Mouse (Mus musculus) hematopoietic stem cell, adult 5-6 weeks (primary cell): ENCODE results near the gene Foxo6. TPM values are rescaled to one million over a fixed set of nuclear protein-coding genes. Genes with fewer than 3 reads are reported as not detected.
A peak's percentile ranks its signal among the peaks of the same experiment; 100 is the strongest.

Source experiments
- ATAC-seq, 2 experiments: fragments of 125-278 bp in 1 of 2; replicated peaks in 1 of 2; 2 replicates each; pipeline ENCODE4 v1.8.0; 2016 to 2017; ENCODE audit warnings: inconsistent platforms in 2 of 2, mild to moderate bottlenecking in 2 of 2, moderate number of reproducible peaks in 2 of 2, low read depth in 1 of 2, moderate TSS enrichment in 1 of 2; ENCODE audit not compliant: low FRiP score in 2 of 2, poor library complexity in 2 of 2, severe bottlenecking in 2 of 2, insufficient read depth in 1 of 2, low TSS enrichment in 1 of 2
- total RNA-seq: library from RNA; stranded (forward); fragments of 172-1452, 232-1000 nt; gene quantifications from 2 replicates; pipeline ENCODE4 v1.2.3, GENCODE M21; 2017

Foxo6 gene
- total RNA-seq, 1 experiment from 2014 or later, result not detected

DNA sequence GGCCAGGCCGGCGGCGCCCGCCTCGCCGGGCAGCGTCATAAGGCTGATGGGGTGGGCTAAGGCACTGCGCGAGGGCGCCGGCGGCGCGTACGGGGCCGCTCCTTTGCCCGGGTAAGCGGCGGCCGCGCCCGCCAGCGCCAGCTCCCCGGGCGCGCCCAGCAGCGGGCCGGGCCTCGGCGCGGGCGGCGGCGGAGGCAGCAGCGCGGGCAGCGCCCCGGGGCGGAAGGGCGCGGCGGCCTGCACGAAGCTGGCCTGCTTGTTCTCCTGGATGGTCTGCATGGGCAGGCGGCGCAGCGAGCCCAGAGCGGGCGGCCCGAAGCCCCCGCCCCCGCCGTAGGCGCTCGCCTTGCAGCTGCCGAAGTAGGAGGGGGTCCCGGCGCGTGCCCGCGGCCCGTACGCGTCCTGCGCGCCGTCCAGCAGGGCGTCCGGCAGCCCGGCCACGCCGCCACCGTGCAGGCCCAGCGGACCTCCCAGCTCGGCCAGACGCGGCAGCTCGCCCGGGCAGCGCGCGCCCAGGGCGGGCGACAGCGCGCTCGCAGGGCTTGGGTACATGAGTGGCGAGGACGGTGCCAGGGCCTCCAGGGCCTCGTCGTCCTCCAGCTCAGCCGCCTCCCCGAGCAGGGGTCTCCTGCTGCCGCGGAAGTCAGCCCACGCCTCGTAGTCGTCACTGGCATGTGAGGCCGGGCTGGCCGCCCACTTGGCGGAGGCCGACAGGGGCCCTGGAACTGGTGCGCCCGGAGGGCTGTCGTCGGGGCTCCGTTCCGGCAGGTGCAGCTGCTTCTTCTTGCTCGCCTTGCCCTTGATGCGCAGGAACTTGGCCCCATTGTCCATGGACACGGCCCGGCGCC is 18.7 kb downstream of the Foxo6 start:
- no peak for ATAC-seq

DNA sequence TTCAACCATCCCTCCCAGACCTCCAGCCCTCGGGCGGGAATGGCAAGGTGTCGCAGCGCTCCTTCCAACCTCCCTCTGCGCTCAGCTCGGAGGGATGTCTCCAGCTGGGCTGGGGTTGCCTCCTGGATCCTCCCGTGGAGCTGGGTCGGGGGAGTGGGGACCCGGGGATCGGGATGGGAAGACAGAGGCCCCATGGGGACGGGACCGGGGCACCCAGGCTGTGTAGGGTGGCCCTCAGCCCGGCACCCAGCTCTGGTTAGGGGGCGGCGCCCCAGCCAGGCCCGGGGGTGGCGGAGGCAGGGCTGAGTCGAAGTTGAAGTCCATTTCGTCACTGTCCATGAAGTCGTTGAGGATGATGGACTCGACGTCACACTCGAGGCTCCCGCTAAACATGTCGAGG is 19.5 kb downstream of the Foxo6 start:
- ATAC-seq, result no peak

DNA sequence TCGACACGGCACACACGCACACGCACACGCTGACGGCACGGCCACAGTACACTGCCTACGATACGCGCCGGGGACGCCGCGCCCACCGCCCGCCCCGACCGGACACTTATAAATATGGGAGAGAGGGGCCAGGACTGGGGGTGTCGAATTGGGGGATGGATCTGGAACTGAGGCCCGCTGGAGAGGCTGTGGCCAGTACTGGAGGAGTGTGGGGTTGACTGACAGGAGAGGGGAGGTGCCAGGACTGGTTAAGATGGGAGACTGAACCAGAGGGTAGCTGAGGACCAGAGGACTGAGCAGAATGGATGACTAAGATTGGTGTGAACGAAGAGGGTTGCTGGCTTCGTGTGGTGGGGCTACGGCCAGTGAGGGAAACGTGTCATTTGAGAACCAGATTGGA is 20.0 kb downstream of the Foxo6 start:
- no peak for ATAC-seq

DNA sequence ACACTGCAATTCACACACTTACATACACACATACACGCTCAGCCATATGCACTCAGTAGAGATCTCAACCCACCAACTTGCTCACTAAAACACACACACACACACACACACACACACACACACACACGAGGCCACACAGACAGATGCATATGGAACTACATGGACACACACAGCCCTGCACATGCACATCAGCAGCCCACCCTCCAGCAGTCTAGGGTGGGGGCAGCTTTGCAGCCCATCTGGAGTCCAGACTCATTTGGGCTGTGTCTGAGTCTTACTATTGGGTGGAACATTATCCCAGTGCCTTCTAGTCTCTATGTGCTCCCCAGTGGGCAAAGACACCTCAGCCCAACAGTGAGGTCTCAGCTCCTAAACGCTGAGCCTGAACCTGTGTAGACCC is 23.0 kb downstream of the Foxo6 start:
- ATAC-seq, result no peak

DNA sequence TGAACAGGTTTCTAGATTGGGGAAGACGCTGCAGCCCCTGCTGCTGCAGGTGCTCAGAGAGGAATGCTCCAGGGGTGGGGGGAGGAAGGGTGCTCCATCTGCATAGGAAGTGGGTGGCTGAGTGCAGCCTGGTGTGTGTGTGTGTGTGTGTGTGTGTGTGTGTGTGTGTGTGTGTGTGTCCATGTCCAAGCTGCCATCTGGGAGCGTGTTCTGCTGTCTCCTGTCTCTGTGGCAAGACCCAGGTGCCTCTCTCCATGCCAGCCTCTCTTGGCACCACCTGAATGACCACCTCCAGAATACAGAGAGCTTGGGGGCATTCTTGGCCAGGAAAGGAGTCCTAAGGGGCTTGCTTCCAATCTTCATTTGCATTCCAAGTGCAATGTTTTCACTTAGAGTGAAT is 24.4 kb downstream of the Foxo6 start:
- 0 out of 4 replicates have a peak, but pooled peaks of 1 of the 2 experiments have one; percentile 39 for ATAC-seq

DNA sequence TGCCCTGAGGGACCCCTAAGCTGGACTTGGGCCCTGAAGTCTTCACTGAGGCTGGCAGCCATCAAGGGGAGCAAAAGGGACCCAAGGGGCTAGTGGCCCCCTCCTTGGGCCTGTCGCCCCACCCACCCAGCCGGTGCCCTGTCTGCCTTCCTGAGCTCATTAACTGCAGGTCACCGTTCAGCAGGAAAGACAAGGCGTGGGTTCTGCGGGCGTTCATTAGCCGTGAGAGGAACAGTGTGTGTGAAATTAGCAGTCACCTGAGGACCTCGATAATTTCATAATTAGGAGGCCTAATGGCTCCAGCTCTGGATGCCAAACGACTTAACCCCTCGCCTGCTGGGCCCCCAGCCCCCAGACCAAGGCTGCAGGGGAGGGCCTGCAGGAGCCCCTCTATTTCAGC is 24.9 kb downstream of the Foxo6 start:
- ATAC-seq, result no peak

DNA sequence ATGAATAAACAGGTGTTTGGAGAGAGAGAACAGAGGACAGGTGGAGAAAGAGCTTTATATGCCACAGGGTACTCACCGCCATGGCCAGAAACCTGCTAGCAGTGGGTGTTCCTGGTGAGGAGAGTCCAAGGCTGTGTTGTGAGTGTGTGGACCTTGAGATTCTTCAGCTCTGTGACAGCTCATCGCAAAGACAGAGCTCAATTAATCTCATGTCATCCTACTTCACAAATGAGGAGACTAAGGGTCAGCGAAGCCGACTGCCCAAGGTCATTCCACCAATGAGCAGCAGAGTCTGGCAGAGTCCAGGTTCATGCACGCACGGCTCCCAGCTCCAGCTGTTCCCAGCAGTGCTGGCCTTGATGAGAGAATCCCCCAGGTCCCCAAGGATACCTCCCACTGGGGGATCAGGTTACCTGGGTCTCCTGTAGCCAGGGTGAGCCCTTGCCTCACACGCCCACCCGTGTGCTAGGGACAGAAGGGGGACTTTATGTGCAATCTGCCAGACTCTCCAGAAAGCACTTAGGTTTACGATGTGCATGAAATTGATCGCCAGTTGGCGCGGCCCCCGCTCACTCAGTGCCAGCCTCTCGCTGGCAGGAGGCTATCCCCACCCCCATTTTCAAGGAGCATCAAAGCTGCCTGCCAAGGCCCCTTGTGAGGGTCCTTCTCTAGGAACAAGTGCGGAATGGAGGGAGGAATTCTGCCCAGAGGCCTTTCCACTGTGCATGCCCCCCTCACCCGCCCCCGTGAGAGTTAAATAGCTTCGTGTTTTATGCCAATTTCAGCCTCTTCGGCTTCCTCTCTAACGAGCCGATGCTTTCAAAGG is 27.6 kb downstream of the Foxo6 start:
- no peak for ATAC-seq

DNA sequence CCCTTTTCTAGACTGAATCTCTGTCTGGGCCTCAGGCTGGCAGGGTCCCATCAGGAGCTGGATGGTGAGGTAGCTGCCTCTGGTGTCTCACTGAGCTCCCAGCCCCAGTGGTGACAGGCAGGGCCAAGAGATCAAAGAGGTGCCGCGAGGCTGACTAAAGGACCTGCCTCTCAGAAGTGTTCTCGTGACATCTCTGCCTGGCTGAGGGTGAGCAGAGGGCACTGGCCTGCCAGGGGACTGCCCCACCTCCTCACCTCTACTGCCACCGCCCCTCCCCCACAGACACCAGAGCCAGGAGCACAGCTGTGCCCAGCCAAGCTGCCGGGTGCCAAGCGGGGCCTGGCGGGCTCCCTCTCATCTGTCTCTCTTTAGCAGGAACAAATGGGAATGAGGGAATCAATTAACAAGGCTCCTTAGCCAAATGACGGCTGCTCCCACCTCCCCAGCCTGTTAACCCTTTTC is 38.3 kb downstream of the Foxo6 start:
- ATAC-seq, result 0 out of 4 replicates have a peak, but pooled peaks of 1 of the 2 experiments have one; percentile 2

DNA sequence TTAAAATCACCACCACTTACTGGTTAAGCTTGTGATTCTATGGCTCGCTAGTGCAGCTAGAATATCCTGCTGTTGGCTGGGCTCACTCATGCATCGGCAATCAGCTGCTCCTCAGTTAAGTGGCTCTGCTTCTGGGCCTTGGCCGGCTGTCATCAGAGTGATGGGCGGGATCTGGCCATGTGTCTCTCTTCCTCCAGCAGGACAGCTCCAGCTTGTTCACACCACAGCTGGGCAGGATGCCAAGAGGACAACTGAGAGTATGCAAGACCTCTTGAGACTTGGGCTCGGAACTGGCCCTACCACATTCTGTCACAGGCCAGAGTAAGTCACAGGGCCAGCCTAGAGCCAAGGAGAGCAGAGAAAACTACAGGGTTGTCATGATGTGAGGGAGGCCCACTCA is 39.7 kb downstream of the Foxo6 start:
- ATAC-seq, result no peak

DNA sequence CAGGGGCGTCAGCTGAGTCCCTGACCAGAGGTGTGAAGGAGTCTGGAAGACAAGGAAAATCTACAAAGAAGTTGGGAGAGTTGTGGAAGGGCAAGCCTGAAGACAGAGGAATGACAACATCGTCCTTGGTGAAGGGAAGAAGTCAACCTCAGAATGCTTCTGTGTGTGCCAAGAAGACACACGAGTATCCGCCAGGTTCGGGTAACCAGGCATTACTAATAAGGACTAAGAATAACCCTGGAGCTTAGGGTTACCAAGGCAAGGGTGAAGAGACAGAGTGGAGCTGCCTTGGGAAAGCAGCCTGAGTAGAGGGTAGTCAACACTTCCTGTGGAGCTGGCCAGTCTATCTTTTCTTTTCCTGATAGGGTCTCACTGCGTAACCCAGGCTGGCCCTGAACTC is 41.1 kb downstream of the Foxo6 start:
- ATAC-seq, result no peak

DNA sequence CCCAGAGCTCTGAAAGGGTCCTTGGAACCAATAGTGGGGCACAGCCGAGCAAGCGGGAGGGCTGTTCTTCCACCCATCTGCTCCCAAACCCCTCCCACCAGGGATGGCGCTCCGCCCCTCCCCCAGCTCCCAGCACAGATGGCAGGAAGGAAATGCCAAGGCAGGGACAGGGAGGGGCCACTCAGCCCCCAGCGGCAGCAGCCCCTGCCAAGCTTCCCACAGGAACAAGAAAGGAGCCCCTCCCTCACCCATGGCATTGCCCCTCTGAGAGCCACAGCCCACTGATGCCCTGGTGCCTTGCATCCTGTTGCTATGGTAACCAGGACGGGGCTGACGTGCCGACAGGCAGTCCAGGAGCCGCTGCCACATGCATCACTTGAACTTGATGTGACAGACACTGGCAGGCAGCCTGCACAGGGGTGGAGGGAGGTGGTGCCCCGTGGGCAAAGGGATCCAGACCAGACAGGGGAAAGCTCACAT is 44.3 kb downstream of the Foxo6 start:
- peak; percentile 70 to 83 for ATAC-seq

DNA sequence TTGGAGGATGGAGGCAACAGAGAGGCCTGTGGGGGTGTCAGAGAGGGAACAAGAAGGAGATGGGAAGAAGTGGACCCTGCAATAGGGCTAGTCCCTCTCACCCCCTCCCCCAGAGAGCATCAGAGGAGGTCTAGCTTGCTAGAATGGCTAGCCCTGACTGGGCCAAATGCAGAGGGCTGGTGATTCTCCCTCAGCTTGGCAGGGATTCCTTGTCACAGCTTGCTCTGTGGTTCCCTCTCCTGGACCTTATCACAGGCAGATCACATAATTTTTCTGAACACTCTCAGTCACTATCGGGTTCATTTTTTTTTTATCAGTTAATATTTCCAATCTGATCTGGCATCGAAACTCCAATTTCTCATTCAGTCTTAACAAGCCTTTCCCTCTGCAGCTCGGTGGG is 46.0 kb downstream of the Foxo6 start:
- no peak for ATAC-seq

DNA sequence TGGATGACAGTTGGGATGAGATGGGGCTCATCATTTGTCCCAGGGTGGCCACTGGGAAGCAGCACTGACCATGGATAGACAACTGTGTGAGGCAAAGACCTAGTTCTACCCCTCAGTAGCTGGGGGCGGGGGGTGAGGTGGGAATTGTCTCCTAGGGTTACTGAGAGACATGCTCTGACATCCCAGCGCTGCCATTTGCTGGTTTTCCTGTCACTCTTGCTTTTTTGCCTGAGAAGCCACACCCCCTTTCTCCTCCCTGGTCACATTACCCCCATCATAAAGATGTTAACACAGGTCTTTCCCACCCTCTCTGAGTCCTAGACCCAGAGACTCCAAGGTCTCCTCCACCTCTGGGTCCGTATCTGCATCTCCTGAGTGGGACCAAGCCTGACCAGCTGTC is 47.7 kb downstream of the Foxo6 start:
- no peak for ATAC-seq

DNA sequence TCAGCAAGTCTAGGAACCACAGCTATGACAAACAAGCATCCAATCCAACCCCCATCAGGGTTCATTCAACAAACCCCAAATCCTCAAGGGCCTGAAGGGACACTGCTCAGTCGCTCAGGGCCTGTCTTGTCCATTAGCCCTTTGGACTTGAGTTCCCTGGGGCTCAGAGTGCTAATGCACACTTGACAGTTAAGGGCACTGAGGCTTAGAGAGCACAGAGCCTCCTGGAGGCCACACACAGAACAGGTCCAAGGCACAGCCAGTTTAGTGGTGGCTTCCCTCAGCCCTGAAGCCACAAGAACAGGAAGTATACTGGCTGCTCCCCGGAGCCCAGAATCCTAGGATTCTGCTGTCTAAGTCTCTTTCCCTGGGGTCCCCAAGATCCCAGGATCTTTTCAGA is 53.9 kb downstream of the Foxo6 start:
- ATAC-seq, result peak; percentile 30 to 34; a peak in 2 of 4 replicates

DNA sequence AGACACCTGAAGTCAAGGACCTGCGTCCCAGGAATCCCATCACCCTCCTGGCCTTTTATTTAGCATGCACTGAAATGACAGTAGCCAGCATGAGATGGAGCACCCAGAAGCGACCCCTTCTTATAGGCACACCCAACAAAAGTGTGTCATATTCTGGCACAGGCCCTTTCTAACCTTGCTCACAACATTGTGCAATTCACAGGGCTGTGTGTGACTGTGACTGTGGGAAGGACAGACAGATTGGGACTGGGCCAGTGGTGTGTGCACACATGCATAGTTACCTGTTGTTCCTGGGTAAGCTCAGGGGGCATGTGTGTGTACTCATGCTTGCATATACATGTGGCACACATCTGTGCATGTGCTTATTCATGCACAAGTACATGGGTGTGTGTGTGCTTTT is 54.6 kb downstream of the Foxo6 start:
- no peak for ATAC-seq

DNA sequence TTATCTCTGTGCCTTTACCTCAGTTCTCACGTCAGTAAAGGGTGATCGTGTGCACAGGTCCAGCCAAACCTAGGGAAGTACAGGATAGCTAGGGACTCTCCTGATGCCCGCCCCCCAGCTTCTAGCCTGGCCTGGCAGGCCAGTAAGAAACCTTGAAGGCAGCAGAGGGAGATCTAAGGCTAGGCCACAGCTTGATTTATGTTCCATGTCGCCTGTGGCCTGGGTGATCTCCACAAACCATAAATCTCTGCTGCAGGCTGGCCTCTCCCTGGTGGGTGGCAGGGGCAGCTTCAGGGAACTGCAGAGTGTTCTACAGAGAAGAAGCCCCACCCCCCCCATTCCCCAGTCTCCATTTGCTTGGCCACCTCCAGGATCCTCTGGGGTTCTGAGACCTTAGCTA is 55.2 kb downstream of the Foxo6 start:
- peak; percentile 16 to 46; a peak in 1 of 4 replicates for ATAC-seq

DNA sequence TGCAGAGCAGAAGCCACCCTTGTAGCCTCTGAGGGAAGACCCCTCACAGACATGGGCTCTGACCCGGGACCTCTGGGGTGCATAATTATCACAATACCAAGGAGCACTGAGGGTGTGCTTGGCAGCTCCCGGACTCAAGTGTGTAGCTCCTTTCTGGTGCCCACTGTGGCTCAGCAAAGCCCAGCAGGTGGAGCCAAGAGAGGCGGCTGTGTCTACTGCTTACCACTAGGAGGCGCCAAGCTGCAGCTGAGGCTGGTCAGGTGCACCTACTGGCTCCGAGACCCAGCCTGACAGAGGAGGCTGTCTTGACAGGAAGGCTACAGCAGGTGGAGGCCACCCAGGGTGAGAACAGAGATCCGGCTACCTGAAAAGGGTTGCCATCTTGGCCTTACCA is 56.9 kb downstream of the Foxo6 start:
- ATAC-seq, result peak; percentile 71 to 81
